Mouse (Mus musculus) natural killer cell, adult 2 months (primary cell): ENCODE measurements at regions not wholly inside any gene's neighbourhood (a gene's known extent, or its start where the extent isn't known, plus 50 kb on each side); places are given as distances from the start of the nearest gene placed in this dataset.

ENCODE experiments used
- DNase-seq, 2 experiments: peaks; one replicate each; pipeline ENCODE4 v3.0.0; 2022; ENCODE audit warnings: low spot score in 2 of 2

- DNase-seq = no peak
Measured at GRCm38 (mm10) chr11:31783506-31784063, 88.4 kb upstream of the Cpeb4 start.

- DNase-seq = no peak
Measured at GRCm38 (mm10) chr11:31784332-31784901, 87.6 kb upstream of the Cpeb4 start.

- no peak for DNase-seq
Measured at GRCm38 (mm10) chr11:31785160-31785559, 86.9 kb upstream of the Cpeb4 start.

- DNase-seq = no peak
Measured at GRCm38 (mm10) chr11:31787376-31787775, 84.6 kb upstream of the Cpeb4 start.

GRCm38 (mm10) chr11:31787917-31788703 is 83.9 kb upstream of the Cpeb4 start:
- DNase-seq = no peak

- no peak for DNase-seq
Measured at GRCm38 (mm10) chr11:31789967-31790366, 82.0 kb upstream of the Cpeb4 start.

GRCm38 (mm10) chr11:31791264-31791663 is 80.7 kb upstream of the Cpeb4 start:
- no peak for DNase-seq

- DNase-seq = no peak
Measured at GRCm38 (mm10) chr11:31795084-31795483, 76.9 kb upstream of the Cpeb4 start.

- no peak for DNase-seq
Measured at GRCm38 (mm10) chr11:31796245-31796644, 75.8 kb upstream of the Cpeb4 start.

- DNase-seq = no peak
Measured at GRCm38 (mm10) chr11:31801575-31801974, 70.4 kb upstream of the Cpeb4 start.

- DNase-seq = no peak
Measured at GRCm38 (mm10) chr11:31803319-31803891, 68.6 kb upstream of the Cpeb4 start.

GRCm38 (mm10) chr11:31804518-31804917 is 67.5 kb upstream of the Cpeb4 start:
- no peak for DNase-seq

GRCm38 (mm10) chr11:31807461-31808215 is 64.4 kb upstream of the Cpeb4 start:
- DNase-seq = no peak

- peak in 1 of 2 experiments; percentile 20 for DNase-seq
Measured at GRCm38 (mm10) chr11:31808216-31808838, 63.7 kb upstream of the Cpeb4 start.

- no peak for DNase-seq
Measured at GRCm38 (mm10) chr11:31810011-31810786, 61.8 kb upstream of the Cpeb4 start.

- peak in 1 of 2 experiments; percentile 9 for DNase-seq
Measured at GRCm38 (mm10) chr11:31812215-31812614, 59.8 kb upstream of the Cpeb4 start.

GRCm38 (mm10) chr11:31814616-31815015 is 57.4 kb upstream of the Cpeb4 start:
- DNase-seq = peak in 1 of 2 experiments; percentile 66

GRCm38 (mm10) chr11:31815855-31816488 is 56.0 kb upstream of the Cpeb4 start:
- DNase-seq = no peak

- no peak for DNase-seq
Measured at GRCm38 (mm10) chr11:31818032-31818431, 54.0 kb upstream of the Cpeb4 start.

- DNase-seq = no peak
Measured at GRCm38 (mm10) chr11:31819964-31820363, 52.0 kb upstream of the Cpeb4 start.
